Mouse (Mus musculus) small intestine, adult 2 months (tissue): ENCODE measurements at regions not wholly inside any gene's neighbourhood (a gene's known extent, or its start where the extent isn't known, plus 50 kb on each side); places are given as distances from the start of the nearest gene placed in this dataset.

Source experiments
- CTCF ChIP-seq: fragments of 200-500 bp; IDR thresholded peaks from 2 replicates; pipeline ENCODE4 v1.5.1; 2012; ENCODE audit warnings: low read depth, mild to moderate bottlenecking, control low read depth, inconsistent platforms, low read length, moderate library complexity, mixed read lengths; ENCODE audit not compliant: insufficient replicate concordance, insufficient read length; ENCODE audit errors: extremely low read depth
- POLR2A ChIP-seq: fragments of 200-500 bp; IDR thresholded peaks from 2 replicates; pipeline ENCODE4 v1.6.1; 2012; ENCODE audit warnings: low read depth, mild to moderate bottlenecking, control low read depth, inconsistent platforms, low read length, moderate library complexity

GRCm38 (mm10) chr12:109946936-109947335 is 331.9 kb upstream of the Dio3 start:
- TF ChIP-seq CTCF (no peak), POLR2A (no peak)
